Mouse (Mus musculus) testis, adult 2 months (tissue): ENCODE data around the gene Mospd1. TPM values are rescaled to one million over a fixed set of nuclear protein-coding genes. Genes with fewer than 3 reads are reported as not detected.

Source experiments
- H3K27ac ChIP-seq: fragments of 200-500 bp; 2 replicates; pipeline ENCODE4 v1.5.1; 2012; ENCODE audit warnings: low read depth, low read length; ENCODE audit not compliant: control insufficient read depth, insufficient read depth
- H3K27me3 ChIP-seq: fragments of 200-500 bp; 2 replicates; pipeline ENCODE4 v1.6.1; 2012; ENCODE audit warnings: mild to moderate bottlenecking, low read length, moderate library complexity; ENCODE audit not compliant: control insufficient read depth, insufficient read depth
- H3K36me3 ChIP-seq: fragments of 200-500 bp; 2 replicates; pipeline ENCODE4 v1.6.1; 2012; ENCODE audit warnings: mild to moderate bottlenecking, low read length; ENCODE audit not compliant: control insufficient read depth, insufficient read depth
- H3K4me1 ChIP-seq: fragments of 200-500 bp; 2 replicates; pipeline ENCODE4 v1.6.1; 2012; ENCODE audit warnings: low read length; ENCODE audit not compliant: control insufficient read depth, insufficient read depth
- H3K4me3 ChIP-seq: fragments of 200-500 bp; 2 replicates; pipeline ENCODE4 v1.5.1; 2012; ENCODE audit warnings: low read depth, mild to moderate bottlenecking, low read length, moderate library complexity, mixed read lengths; ENCODE audit not compliant: control insufficient read depth
- CTCF ChIP-seq: fragments of 200-500 bp; IDR thresholded peaks from 2 replicates; pipeline ENCODE4 v1.5.1; 2012; ENCODE audit warnings: low read depth, mild to moderate bottlenecking, inconsistent platforms, low read length, moderate library complexity; ENCODE audit not compliant: control insufficient read depth, insufficient read depth, insufficient replicate concordance
- POLR2A ChIP-seq: fragments of 200-500 bp; IDR thresholded peaks from 2 replicates; pipeline ENCODE4 v1.6.1; 2012; ENCODE audit warnings: low read depth, mild to moderate bottlenecking, inconsistent platforms, low read length, moderate library complexity; ENCODE audit not compliant: control insufficient read depth
- polyA plus RNA-seq: library from polyadenylated mRNA; depleted of rRNA; stranded (reverse); fragments of >200 nt; gene quantifications from 2 replicates; pipeline ENCODE4 v1.2.3, GENCODE M21; 2012; rRNA removed

The Mospd1 gene
- 0.66 and 1.2 TPM in 2 replicates for polyA plus RNA-seq

- no peak for TF ChIP-seq CTCF
- peak; percentile 75; the same call in 1 of the 2 replicates for TF ChIP-seq POLR2A
- H3K27ac ChIP-seq, result peak within 1 kb of the TSS; percentile 63
- H3K4me1 ChIP-seq, result peaks cover 5% of the 10 kb centered on the region; the same call in 1 of the 2 replicates
- H3K27me3 ChIP-seq, result no peaks in the 10 kb centered on the region
- H3K4me3 ChIP-seq, result peak within 1 kb of the TSS; percentile 77
- no peaks in the 10 kb centered on the region for H3K36me3 ChIP-seq
These were observed at the start of gene Mospd1 for GRCm38 (mm10) chrX:53370366-53370740. Mospd1 (minus strand) TSS chrX:53370502.

GRCm38 (mm10) chrX:53386362-53386761 is 16.1 kb upstream of the Mospd1 start:
- Histone ChIP-seq H3K27me3 (no peaks in the 10 kb centered on the region), H3K4me3 (no peak overlapping the region), H3K4me1 (no peaks in the 10 kb centered on the region), H3K36me3 (no peaks in the 10 kb centered on the region), H3K27ac (no peak overlapping the region)
- no peak for TF ChIP-seq POLR2A
- TF ChIP-seq CTCF, result no peak

- no peak overlapping the region for H3K27ac ChIP-seq
- no peaks in the 10 kb centered on the region for H3K4me1 ChIP-seq
- no peaks in the 10 kb centered on the region for H3K36me3 ChIP-seq
- no peak overlapping the region for H3K4me3 ChIP-seq
- TF ChIP-seq CTCF (no peak), POLR2A (no peak)
- no peaks in the 10 kb centered on the region for H3K27me3 ChIP-seq
These were observed 12.8 kb upstream of the Mospd1 start for GRCm38 (mm10) chrX:53383122-53383521.

GRCm38 (mm10) chrX:53369534-53370365 is 552 bp downstream of the Mospd1 start:
- H3K4me1 ChIP-seq, result peaks cover 5% of the 10 kb centered on the region; the same call in 1 of the 2 replicates
- TF ChIP-seq POLR2A (no peak), CTCF (no peak)
- H3K27ac ChIP-seq, result peak overlapping the region; percentile 63
- peak overlapping the region; percentile 77 for H3K4me3 ChIP-seq
- H3K27me3 ChIP-seq, result no peaks in the 10 kb centered on the region
- no peaks in the 10 kb centered on the region for H3K36me3 ChIP-seq

GRCm38 (mm10) chrX:53364668-53365383 is 5.5 kb downstream of the Mospd1 start:
- no peak overlapping the region for H3K4me3 ChIP-seq
- no peaks in the 10 kb centered on the region for H3K27me3 ChIP-seq
- TF ChIP-seq POLR2A (no peak), CTCF (no peak)

GRCm38 (mm10) chrX:53348374-53348773 is 21.9 kb downstream of the Mospd1 start:
- no peak overlapping the region for H3K4me3 ChIP-seq
- no peak overlapping the region for H3K27ac ChIP-seq
- H3K4me1 ChIP-seq, result no peaks in the 10 kb centered on the region
- H3K27me3 ChIP-seq, result no peaks in the 10 kb centered on the region
- TF ChIP-seq POLR2A (no peak), CTCF (no peak)
- no peaks in the 10 kb centered on the region for H3K36me3 ChIP-seq

More at GRCm38 (mm10) chrX:53364668-53365383, 5.5 kb downstream of the Mospd1 start:
- no peaks in the 10 kb centered on the region for H3K36me3 ChIP-seq
- peaks cover 4% of the 10 kb centered on the region; the same call in 1 of the 2 replicates for H3K4me1 ChIP-seq
- no peak overlapping the region for H3K27ac ChIP-seq

GRCm38 (mm10) chrX:53341531-53341930 is 28.8 kb downstream of the Mospd1 start:
- Histone ChIP-seq H3K4me1 (no peaks in the 10 kb centered on the region), H3K36me3 (no peaks in the 10 kb centered on the region), H3K27ac (no peak overlapping the region), H3K27me3 (no peaks in the 10 kb centered on the region), H3K4me3 (no peak overlapping the region)
- TF ChIP-seq CTCF, result peak; percentile 30; the same call in 1 of the 2 replicates
- no peak for TF ChIP-seq POLR2A
